Mouse (Mus musculus) limb, embryonic 14.5 days (tissue): ENCODE measurements around the gene Hoxb4. TPM values are rescaled to one million over a fixed set of nuclear protein-coding genes. Genes with fewer than 3 reads are reported as not detected.
A peak's percentile ranks its signal among the peaks of the same experiment; 100 is the strongest.

ENCODE experiments used
- ATAC-seq: fragments of 200-750 bp; cut with Nextera tagmentation; 2 replicates; pipeline ENCODE4 v1.8.0; 2017; ENCODE audit warnings: low read depth, moderate number of reproducible peaks, moderate TSS enrichment; ENCODE audit not compliant: low FRiP score
- DNase-seq: peaks from one replicate; pipeline ENCODE4 v3.0.0-alpha.2; 2015; ENCODE audit warnings: low spot score
- H3K27ac ChIP-seq: fragments of 300-500 bp; sonication (generic); replicated peaks from 2 replicates; pipeline ENCODE4 v1.5.1; 2014; ENCODE audit warnings: low read depth, mild to moderate bottlenecking, low read length, moderate library complexity, mixed read lengths
- H3K27me3 ChIP-seq: fragments of 300-500 bp; sonication (generic); 2 replicates; pipeline ENCODE4 v1.6.1; 2014; ENCODE audit warnings: low read length, mixed read lengths; ENCODE audit not compliant: control insufficient read depth, insufficient read depth
- H3K36me3 ChIP-seq: fragments of 300-500 bp; sonication (generic); 2 replicates; pipeline ENCODE4 v1.6.1; 2014; ENCODE audit warnings: mild to moderate bottlenecking, low read length, moderate library complexity, mixed read lengths; ENCODE audit not compliant: control insufficient read depth, insufficient read depth
- H3K4me1 ChIP-seq: fragments of 300-500 bp; sonication (generic); 2 replicates; pipeline ENCODE4 v1.6.1; 2014; ENCODE audit warnings: antibody characterized with exemption, low read length, mixed read lengths; ENCODE audit not compliant: control insufficient read depth, insufficient read depth
- H3K4me2 ChIP-seq: fragments of 300-500 bp; sonication (generic); replicated peaks from 2 replicates; pipeline ENCODE4 v1.6.1; 2014; ENCODE audit warnings: low read depth, mild to moderate bottlenecking, low read length, moderate library complexity; ENCODE audit not compliant: severe bottlenecking
- H3K4me3 ChIP-seq: fragments of 300-500 bp; sonication (generic); replicated peaks from 2 replicates; pipeline ENCODE4 v1.5.1; 2014; ENCODE audit warnings: low read length
- H3K9ac ChIP-seq: fragments of 300-500 bp; sonication (generic); 2 replicates; pipeline ENCODE4 v1.6.1; 2014; ENCODE audit warnings: mild to moderate bottlenecking, low read depth, low read length, moderate library complexity; ENCODE audit not compliant: severe bottlenecking
- H3K9me3 ChIP-seq: fragments of 300-500 bp; sonication (generic); 2 replicates; pipeline ENCODE4 v1.6.1; 2016; ENCODE audit warnings: low read length; ENCODE audit not compliant: control insufficient read depth
- POLR2A ChIP-seq: fragments of 200-500 bp; IDR thresholded peaks from 2 replicates; pipeline ENCODE4 v1.8.0; 2012; ENCODE audit warnings: inconsistent platforms, mild to moderate bottlenecking, moderate library complexity, borderline replicate concordance; ENCODE audit not compliant: insufficient read depth, insufficient read length; ENCODE audit errors: extremely low read depth
- WGBS: fragments of 180-500 bp; shearing (Covaris S2); extraction: QIAGEN DNeasy Blood & Tissue Kit; methylation state at CpG from one replicate; pipeline ENCODE4 v1.1.7; 2014; 5-methylcytosine and 5-hydroxymethylcytosine counted together
- polyA plus RNA-seq, 2 experiments: library from polyadenylated mRNA; depleted of rRNA in 1 of 2; stranded (reverse) in 1 of 2; unstranded in 1 of 2; fragments of >200 nt; fragmentation: Nextera tagmentation in 1 of 2; extraction: Ambion mirVana in 1 of 2; gene quantifications; 2 replicates each; pipeline versions ENCODE4 v1.2.1 to v1.2.3; 2012 to 2014

Gene Hoxb4
- polyA plus RNA-seq, 2 experiments = 0.17 to 2.3 TPM

- TF ChIP-seq POLR2A = no peak
- no peaks in the 10 kb centered on the region for H3K9me3 ChIP-seq
- H3K27ac ChIP-seq = no peak overlapping the region
- H3K36me3 ChIP-seq = no peaks in the 10 kb centered on the region
- H3K4me2 ChIP-seq = peak overlapping the region; percentile 18; the same call in 1 of the 2 replicates
- no peak for DNase-seq
- H3K4me1 ChIP-seq = peaks cover 4% of the 10 kb centered on the region; the same call in 1 of the 2 replicates
- ATAC-seq = no peak
- H3K4me3 ChIP-seq = peak overlapping the region; percentile 17
- no peak overlapping the region for H3K9ac ChIP-seq
- peaks cover 98% of the 10 kb centered on the region for H3K27me3 ChIP-seq
- WGBS = under 1% methylated on average over 48 of the region's 49 CpGs
Measured at GRCm38 (mm10) chr11:96282795-96283430, 35.2 kb upstream of the Hoxb4 start.

GRCm38 (mm10) chr11:96284041-96284749 lies 33.9 kb upstream of the Hoxb4 start:
- no peak for ATAC-seq

DNA sequence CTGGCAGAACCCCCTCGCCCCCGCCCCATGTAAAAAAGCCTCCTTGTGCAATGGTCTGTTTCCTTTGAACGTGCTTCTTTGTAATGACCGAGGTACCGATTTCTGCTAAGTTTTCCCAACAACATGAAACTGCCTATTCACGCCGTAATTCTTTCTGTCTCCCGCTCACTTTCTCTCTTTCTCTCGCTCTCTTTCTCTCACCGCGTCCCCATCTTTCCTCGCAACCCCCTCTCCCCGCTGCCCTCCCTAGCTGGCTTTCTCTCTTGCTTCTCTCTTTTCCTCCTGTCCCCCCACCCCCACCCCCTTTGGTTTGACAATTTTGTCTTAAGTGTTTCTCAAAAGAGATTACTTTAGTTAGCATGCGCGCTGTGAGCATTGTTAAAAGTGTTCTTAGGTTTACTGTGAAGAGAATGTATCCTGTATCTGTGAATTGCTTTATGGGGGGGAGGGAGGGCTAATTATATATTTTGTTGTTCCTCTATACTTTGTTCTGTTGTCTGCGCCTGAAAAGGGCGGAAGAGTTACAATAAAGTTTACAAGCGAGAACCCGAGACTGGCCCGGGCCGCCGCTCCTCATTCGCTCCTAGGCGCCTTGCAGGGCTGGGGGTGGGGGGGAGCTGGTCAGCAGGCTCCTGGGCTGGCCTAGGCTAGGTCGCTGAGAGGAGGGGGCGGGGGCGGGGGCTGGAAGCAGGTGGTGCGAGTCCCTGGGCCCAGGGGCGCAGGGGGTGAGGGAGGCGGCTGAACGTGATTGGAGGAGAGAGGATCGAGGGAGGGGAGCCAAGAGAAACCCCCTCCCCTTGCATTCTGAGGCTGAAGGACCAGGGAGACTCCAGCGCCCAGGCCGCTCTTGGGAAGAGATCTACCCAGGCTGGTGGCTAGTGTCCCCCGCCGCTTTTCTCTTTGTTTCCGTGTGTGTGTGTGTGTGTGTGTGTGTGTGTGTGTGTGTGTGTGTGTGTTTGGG lies 33.0 kb upstream of the Hoxb4 start:
- Histone ChIP-seq H3K9ac (no peak overlapping the region), H3K4me2 (peak overlapping the region; percentile 41), H3K9me3 (no peaks in the 10 kb centered on the region), H3K36me3 (no peaks in the 10 kb centered on the region), H3K27me3 (peaks cover 97% of the 10 kb centered on the region), H3K4me1 (peaks cover 4% of the 10 kb centered on the region; the same call in 1 of the 2 replicates), H3K27ac (no peak overlapping the region), H3K4me3 (peak overlapping the region; percentile 25)
- no peak for TF ChIP-seq POLR2A
- under 1% methylated on average over 31 of the region's 37 CpGs for WGBS
- no peak for DNase-seq
- ATAC-seq = no peak

More at GRCm38 (mm10) chr11:96284041-96284749, 33.9 kb upstream of the Hoxb4 start:
- Histone ChIP-seq H3K9me3 (no peaks in the 10 kb centered on the region), H3K27ac (no peak overlapping the region), H3K4me2 (peak overlapping the region; percentile 41), H3K4me1 (peaks cover 4% of the 10 kb centered on the region; the same call in 1 of the 2 replicates), H3K27me3 (peaks cover 97% of the 10 kb centered on the region), H3K36me3 (no peaks in the 10 kb centered on the region), H3K4me3 (peak overlapping the region; percentile 25), H3K9ac (peak overlapping the region; percentile 36; the same call in 1 of the 2 replicates)
- WGBS = 2% methylated on average over 46 of the region's 49 CpGs
- no peak for DNase-seq
- TF ChIP-seq POLR2A = no peak

DNA sequence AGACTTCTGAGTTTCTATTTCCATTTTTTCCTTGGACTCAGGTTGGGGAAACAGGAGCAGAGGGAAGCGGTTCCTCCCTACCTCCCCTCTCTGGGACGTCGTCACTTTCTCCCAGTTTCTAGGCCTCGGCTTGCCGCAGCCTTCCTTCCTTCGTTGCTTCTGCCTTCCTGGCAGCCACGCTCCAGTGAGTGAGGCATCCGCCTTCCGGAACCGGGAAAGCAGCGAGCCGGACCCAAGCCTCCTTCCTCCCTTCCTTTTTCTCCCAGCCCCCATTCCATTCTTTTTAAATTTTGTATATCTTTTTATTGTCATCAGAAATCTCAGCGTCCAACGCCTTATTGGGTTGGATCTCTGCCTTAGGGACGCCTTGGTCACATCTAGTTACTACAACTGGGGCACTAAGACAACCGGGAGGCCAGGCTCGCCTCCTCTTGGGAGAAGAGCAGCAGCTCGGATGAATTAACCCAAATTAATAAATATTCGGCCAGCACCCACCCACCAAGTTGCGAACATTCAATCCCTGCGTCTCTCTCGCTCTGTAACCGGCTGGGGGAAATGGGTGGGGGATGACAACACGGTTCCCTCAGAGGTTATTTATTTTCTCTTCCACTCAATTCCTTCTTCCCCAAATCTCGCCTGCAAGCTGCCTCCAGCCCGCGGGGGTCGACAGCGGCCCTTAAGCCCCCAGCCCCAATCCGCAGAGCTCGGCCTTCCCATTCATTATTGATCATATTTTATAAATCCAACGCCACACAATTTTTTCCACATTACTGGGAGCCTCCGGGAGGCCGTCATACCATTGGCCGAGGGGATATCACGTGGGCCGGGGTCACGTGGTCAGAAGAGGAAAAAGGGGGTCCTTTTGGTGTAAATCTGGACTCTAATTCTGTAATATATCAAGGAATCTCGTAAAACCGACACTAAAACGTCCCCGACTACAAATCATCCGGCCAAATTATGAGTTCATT lies 32.0 kb upstream of the Hoxb4 start, which contains the start of gene Hoxb7:
Gene Hoxb7, plus strand, starts transcription at position 853 of the 968 bp plus-strand sequence.
- Histone ChIP-seq H3K4me3 (peak within 1 kb of the TSS; percentile 28), H3K9ac (0 out of 2 replicates have a peak within 1 kb of the TSS, but pooled peaks have one; percentile 26), H3K9me3 (no peaks in the 10 kb centered on the region), H3K36me3 (no peaks in the 10 kb centered on the region), H3K4me2 (peak within 1 kb of the TSS; percentile 43), H3K27ac (no peak within 1 kb of the TSS), H3K27me3 (peaks cover 97% of the 10 kb centered on the region), H3K4me1 (peaks cover 4% of the 10 kb centered on the region; the same call in 1 of the 2 replicates)
- WGBS = under 1% methylated on average over 43 of the region's 43 CpGs
- no peak for DNase-seq
- no peak for ATAC-seq
- 0 out of 2 replicates have a peak, but pooled peaks have one; percentile 8 for TF ChIP-seq POLR2A
